Mouse (Mus musculus) cerebellum, adult 2 months (tissue): ENCODE results near the gene Gm6121. TPM values are rescaled to one million over a fixed set of nuclear protein-coding genes. Genes with fewer than 3 reads are reported as not detected.
"Not testable (repeated sequence)": the region's sequence is repeated elsewhere in the genome, so short reads cannot be mapped to it uniquely, and the experiment has no call there.

Experiments
- DNase-seq, 2 experiments: peaks; one replicate each; pipeline ENCODE4 v3.0.0; 2021
- H3K27ac ChIP-seq: fragments of 200-500 bp; 2 replicates; pipeline ENCODE4 v1.5.1; 2012; ENCODE audit warnings: low read length, control low read depth, inconsistent platforms; ENCODE audit not compliant: insufficient read depth
- H3K27me3 ChIP-seq: fragments of 200-500 bp; 2 replicates; pipeline ENCODE4 v1.6.1; 2012; ENCODE audit warnings: inconsistent platforms, mild to moderate bottlenecking, low read length, moderate library complexity; ENCODE audit not compliant: control insufficient read depth, insufficient read depth
- H3K4me1 ChIP-seq: fragments of 200-500 bp; 2 replicates; pipeline ENCODE4 v1.6.1; 2011; ENCODE audit warnings: low read length; ENCODE audit not compliant: control insufficient read depth, insufficient read depth
- H3K4me3 ChIP-seq: fragments of 200-500 bp; replicated peaks from 2 replicates; pipeline ENCODE3; 2011; ENCODE audit warnings: mild to moderate bottlenecking, low read depth, low read length, control low read depth; ENCODE audit not compliant: insufficient read depth
- WGBS: fragments of 180-500 bp; shearing (Covaris S2); methylation state at CpG from one replicate; pipeline ENCODE4 v1.1.7; 2018; 5-methylcytosine and 5-hydroxymethylcytosine counted together
- polyA plus RNA-seq: library from polyadenylated mRNA; depleted of rRNA; stranded (reverse); fragments of >200 nt; gene quantifications from 2 replicates; pipeline ENCODE4 v1.2.3, GENCODE M21; 2012; rRNA removed

Gene Gm6121
- not detected in 2 replicates for polyA plus RNA-seq

GRCm38 (mm10) chrX:26935597-26935996 is at the start of gene Gm6121:
TSS of gene Gm6121 (minus strand) at chrX:26935697.
- not testable (repeated sequence) for H3K27ac ChIP-seq, H3K4me3 ChIP-seq, DNase-seq, H3K4me1 ChIP-seq, H3K27me3 ChIP-seq
- WGBS = no CpG with 5 or more reads among the region's 5 CpGs

Other genes starting within 250 kb of the Gm6121 start
- gene Gm14525, start 233.1 kb downstream of the Gm6121 start, polyA plus RNA-seq = not detected in 2 replicates